Comparison of ENCODE assay signal across 13 mouse cellular contexts in genomic region chr6:28259750-28260149, GRCm38 (mm10).
"Had no signal": no experiment of that assay in that cellular context is flagged by ENCODE, and none has a peak within 500 bp of the region (broad histone marks: within the 10 kb centered on the region; RNA-seq: fewer than 3 reads in every experiment).

No protein-coding gene starts in this region.

- H3K9me3 ChIP-seq: limb, embryonic 15.5 days; lung, embryonic 15.5 days; neural tube, embryonic 12.5 days had no signal

- DNase-seq: kidney, adult 8-10 months; kidney, postnatal 25 days; layer of hippocampus, postnatal 36 days; lung, postnatal 14 days; midbrain, embryonic 14.5 days; spleen, adult 18-20 months; thymus, adult 18-20 months; thymus, postnatal 14 days had no signal

- H3K27me3 ChIP-seq: limb, embryonic 15.5 days; lung, embryonic 15.5 days; neural tube, embryonic 12.5 days had no signal

- H3K27ac ChIP-seq: limb, embryonic 15.5 days; lung, embryonic 15.5 days; macrophage; neural tube, embryonic 12.5 days had no signal

- ATAC-seq: intestine, postnatal 0 days had no signal
